Mouse (Mus musculus) embryonic facial prominence, embryonic 13.5 days (tissue): ENCODE results near the gene Mgrn1. TPM values are rescaled to one million over a fixed set of nuclear protein-coding genes. Genes with fewer than 3 reads are reported as not detected.
A peak's percentile ranks its signal among the peaks of the same experiment; 100 is the strongest.

Experiments
- ATAC-seq: fragments of 200-750 bp; cut with Nextera tagmentation; 2 replicates; pipeline ENCODE4 v1.8.0; 2017; ENCODE audit warnings: low read depth; ENCODE audit not compliant: insufficient number of reproducible peaks, insufficient read depth, low FRiP score, low TSS enrichment
- H3K27ac ChIP-seq: fragments of 300-500 bp; sonication (generic); 2 replicates; pipeline ENCODE4 v1.5.1; 2015; ENCODE audit warnings: moderate library complexity, mild to moderate bottlenecking, inconsistent platforms
- H3K27me3 ChIP-seq: fragments of 300-500 bp; sonication (generic); 2 replicates; pipeline ENCODE4 v1.6.1; 2015; ENCODE audit warnings: mild to moderate bottlenecking, inconsistent platforms
- H3K36me3 ChIP-seq: fragments of 300-500 bp; sonication (generic); 2 replicates; pipeline ENCODE4 v1.6.1; 2015; ENCODE audit warnings: mild to moderate bottlenecking, inconsistent platforms
- H3K4me1 ChIP-seq: fragments of 300-500 bp; sonication (generic); 2 replicates; pipeline ENCODE4 v1.6.1; 2015; ENCODE audit warnings: inconsistent platforms
- H3K4me2 ChIP-seq: fragments of 300-500 bp; sonication (generic); 2 replicates; pipeline ENCODE4 v1.6.1; 2015; ENCODE audit warnings: moderate library complexity, mild to moderate bottlenecking, inconsistent platforms
- H3K4me3 ChIP-seq: fragments of 300-500 bp; sonication (generic); 2 replicates; pipeline ENCODE4 v1.5.1; 2015; ENCODE audit warnings: mild to moderate bottlenecking, inconsistent platforms
- H3K9ac ChIP-seq: fragments of 300-500 bp; sonication (generic); 2 replicates; pipeline ENCODE4 v1.6.1; 2015; ENCODE audit warnings: mild to moderate bottlenecking, inconsistent platforms
- H3K9me3 ChIP-seq: fragments of 300-500 bp; sonication (generic); 2 replicates; pipeline ENCODE4 v1.6.1; 2016; ENCODE audit warnings: inconsistent platforms
- WGBS: fragments of 180-500 bp; shearing (Covaris S2); methylation state at CpG from one replicate; pipeline ENCODE4 v1.1.7; 2015; ENCODE audit warnings: mixed read lengths; 5-methylcytosine and 5-hydroxymethylcytosine counted together
- polyA plus RNA-seq: library from polyadenylated mRNA; unstranded; fragments of >200 nt; fragmentation: Nextera tagmentation; extraction: Ambion mirVana; gene quantifications from 2 replicates; pipeline ENCODE4 v1.2.1, GENCODE M21; 2015

Mgrn1 gene
- polyA plus RNA-seq, 1 experiment from 2014 or later: 87.7 TPM

GRCm38 (mm10) chr16:4935931-4936703 is 50.1 kb downstream of the Mgrn1 start:
- WGBS: 78% methylated on average over 10 of the region's 10 CpGs
- peaks cover 82% of the 10 kb centered on the region for H3K36me3 ChIP-seq
- peak overlapping the region; percentile 12; the same call in 1 of the 2 replicates for H3K9ac ChIP-seq
- H3K4me2 ChIP-seq: no peak overlapping the region
- H3K4me1 ChIP-seq: peaks cover 18% of the 10 kb centered on the region
- no peak for ATAC-seq
- no peaks in the 10 kb centered on the region for H3K9me3 ChIP-seq
- peak overlapping the region; percentile 56; the same call in 1 of the 2 replicates for H3K27ac ChIP-seq
- no peak overlapping the region for H3K4me3 ChIP-seq
- H3K27me3 ChIP-seq: no peaks in the 10 kb centered on the region

- Histone ChIP-seq H3K27ac (no peak overlapping the region), H3K9me3 (no peaks in the 10 kb centered on the region), H3K4me3 (no peak overlapping the region), H3K36me3 (peaks cover 82% of the 10 kb centered on the region), H3K9ac (no peak overlapping the region), H3K27me3 (no peaks in the 10 kb centered on the region), H3K4me1 (peaks cover 18% of the 10 kb centered on the region), H3K4me2 (no peak overlapping the region)
- 89% methylated on average over 8 of the region's 8 CpGs for WGBS
- no peak for ATAC-seq
These were observed 51.5 kb downstream of the Mgrn1 start for GRCm38 (mm10) chr16:4937351-4938190.

GRCm38 (mm10) chr16:4938461-4938860 is 52.4 kb downstream of the Mgrn1 start, which contains the start of gene Nudt16l1:
Nudt16l1 (plus strand) TSS chr16:4938761.
- Histone ChIP-seq H3K4me2 (peak within 1 kb of the TSS; percentile 89), H3K27ac (peak within 1 kb of the TSS; percentile 91), H3K9ac (peak within 1 kb of the TSS; percentile 95), H3K36me3 (peaks cover 82% of the 10 kb centered on the region), H3K4me1 (peaks cover 18% of the 10 kb centered on the region), H3K9me3 (no peaks in the 10 kb centered on the region), H3K27me3 (no peaks in the 10 kb centered on the region), H3K4me3 (peak within 1 kb of the TSS; percentile 94)
- WGBS: 1% methylated on average over 2 of the region's 2 CpGs
- no peak for ATAC-seq

GRCm38 (mm10) chr16:4938989-4939388 is 52.9 kb downstream of the Mgrn1 start:
- ATAC-seq: peak; percentile 92
- Histone ChIP-seq H3K4me1 (peaks cover 18% of the 10 kb centered on the region), H3K36me3 (peaks cover 83% of the 10 kb centered on the region), H3K9me3 (no peaks in the 10 kb centered on the region), H3K9ac (peak overlapping the region; percentile 95), H3K4me3 (peak overlapping the region; percentile 94), H3K27ac (peak overlapping the region; percentile 91), H3K4me2 (peak overlapping the region; percentile 89), H3K27me3 (no peaks in the 10 kb centered on the region)
- WGBS: 0% methylated on average over 28 of the region's 28 CpGs

GRCm38 (mm10) chr16:4939412-4939811 is 53.4 kb downstream of the Mgrn1 start:
- Histone ChIP-seq H3K9me3 (no peaks in the 10 kb centered on the region), H3K9ac (peak overlapping the region; percentile 95), H3K4me3 (peak overlapping the region; percentile 94), H3K27ac (peak overlapping the region; percentile 91), H3K4me1 (peaks cover 18% of the 10 kb centered on the region), H3K27me3 (no peaks in the 10 kb centered on the region), H3K4me2 (peak overlapping the region; percentile 89), H3K36me3 (peaks cover 82% of the 10 kb centered on the region)
- 3% methylated on average over 16 of the region's 16 CpGs for WGBS
- ATAC-seq: peak; percentile 67

- H3K27ac ChIP-seq: 0 out of 2 replicates have a peak overlapping the region, but pooled peaks have one; percentile 91
- ATAC-seq: no peak
- no peaks in the 10 kb centered on the region for H3K9me3 ChIP-seq
- H3K4me3 ChIP-seq: peak overlapping the region; percentile 94
- H3K27me3 ChIP-seq: no peaks in the 10 kb centered on the region
- WGBS: 90% methylated on average over 10 of the region's 10 CpGs
- H3K4me2 ChIP-seq: peak overlapping the region; percentile 89
- H3K36me3 ChIP-seq: peaks cover 81% of the 10 kb centered on the region
- H3K4me1 ChIP-seq: peaks cover 18% of the 10 kb centered on the region
- peak overlapping the region; percentile 95; the same call in 1 of the 2 replicates for H3K9ac ChIP-seq
These were observed 54.3 kb downstream of the Mgrn1 start for GRCm38 (mm10) chr16:4940311-4940850.

- no peak overlapping the region for H3K4me3 ChIP-seq
- peaks cover 79% of the 10 kb centered on the region for H3K36me3 ChIP-seq
- H3K4me2 ChIP-seq: no peak overlapping the region
These were observed 55.0 kb downstream of the Mgrn1 start for GRCm38 (mm10) chr16:4941016-4941415.

GRCm38 (mm10) chr16:4942868-4943267 is 56.8 kb downstream of the Mgrn1 start:
- 93% methylated on average over 8 of the region's 8 CpGs for WGBS

More at GRCm38 (mm10) chr16:4941016-4941415, 55.0 kb downstream of the Mgrn1 start:
- no peak for ATAC-seq
- H3K9me3 ChIP-seq: no peaks in the 10 kb centered on the region
- peaks cover 18% of the 10 kb centered on the region for H3K4me1 ChIP-seq
- H3K27me3 ChIP-seq: no peaks in the 10 kb centered on the region
- H3K9ac ChIP-seq: no peak overlapping the region
- no peak overlapping the region for H3K27ac ChIP-seq

GRCm38 (mm10) chr16:4943431-4943830 is 57.4 kb downstream of the Mgrn1 start:
- ATAC-seq: no peak
- Histone ChIP-seq H3K4me2 (no peak overlapping the region), H3K36me3 (peaks cover 81% of the 10 kb centered on the region), H3K4me1 (peaks cover 15% of the 10 kb centered on the region), H3K4me3 (no peak overlapping the region), H3K27me3 (no peaks in the 10 kb centered on the region), H3K27ac (no peak overlapping the region), H3K9me3 (no peaks in the 10 kb centered on the region), H3K9ac (no peak overlapping the region)
- WGBS: 96% methylated on average over 3 of the region's 3 CpGs

More at GRCm38 (mm10) chr16:4942868-4943267, 56.8 kb downstream of the Mgrn1 start:
- Histone ChIP-seq H3K4me1 (peaks cover 18% of the 10 kb centered on the region), H3K27me3 (no peaks in the 10 kb centered on the region), H3K9me3 (no peaks in the 10 kb centered on the region), H3K27ac (no peak overlapping the region), H3K4me2 (no peak overlapping the region), H3K9ac (no peak overlapping the region), H3K4me3 (no peak overlapping the region), H3K36me3 (peaks cover 79% of the 10 kb centered on the region)
- ATAC-seq: no peak

- H3K4me2 ChIP-seq: no peak overlapping the region
These were observed 59.4 kb downstream of the Mgrn1 start for GRCm38 (mm10) chr16:4945415-4945814.

GRCm38 (mm10) chr16:4946155-4946554 is 60.1 kb downstream of the Mgrn1 start:
- no peaks in the 10 kb centered on the region for H3K4me1 ChIP-seq
- WGBS: 81% methylated on average over 3 of the region's 3 CpGs
- H3K9ac ChIP-seq: no peak overlapping the region
- no peak overlapping the region for H3K4me3 ChIP-seq
- no peak overlapping the region for H3K4me2 ChIP-seq
- no peaks in the 10 kb centered on the region for H3K27me3 ChIP-seq
- H3K9me3 ChIP-seq: no peaks in the 10 kb centered on the region
- no peak for ATAC-seq
- no peak overlapping the region for H3K27ac ChIP-seq
- peaks cover 87% of the 10 kb centered on the region for H3K36me3 ChIP-seq

More at GRCm38 (mm10) chr16:4945415-4945814, 59.4 kb downstream of the Mgrn1 start:
- H3K4me1 ChIP-seq: peaks cover 3% of the 10 kb centered on the region; the same call in 1 of the 2 replicates
- H3K36me3 ChIP-seq: peaks cover 88% of the 10 kb centered on the region
- 81% methylated on average over 4 of the region's 4 CpGs for WGBS
- no peaks in the 10 kb centered on the region for H3K27me3 ChIP-seq
- no peak overlapping the region for H3K9ac ChIP-seq
- ATAC-seq: no peak
- H3K27ac ChIP-seq: no peak overlapping the region
- no peaks in the 10 kb centered on the region for H3K9me3 ChIP-seq
- H3K4me3 ChIP-seq: no peak overlapping the region
